Mouse (Mus musculus): Measurements from ENCODE around the gene Tsc22d3. TPM values are rescaled to one million over a fixed set of nuclear protein-coding genes. Genes with fewer than 3 reads are reported as not detected.
"Not testable (repeated sequence)": the region's sequence is repeated elsewhere in the genome, so short reads cannot be mapped to it uniquely, and the experiment has no call there.

Tsc22d3 gene
- polyA plus RNA-seq, 1 experiment, result 85.7 TPM

DNA sequence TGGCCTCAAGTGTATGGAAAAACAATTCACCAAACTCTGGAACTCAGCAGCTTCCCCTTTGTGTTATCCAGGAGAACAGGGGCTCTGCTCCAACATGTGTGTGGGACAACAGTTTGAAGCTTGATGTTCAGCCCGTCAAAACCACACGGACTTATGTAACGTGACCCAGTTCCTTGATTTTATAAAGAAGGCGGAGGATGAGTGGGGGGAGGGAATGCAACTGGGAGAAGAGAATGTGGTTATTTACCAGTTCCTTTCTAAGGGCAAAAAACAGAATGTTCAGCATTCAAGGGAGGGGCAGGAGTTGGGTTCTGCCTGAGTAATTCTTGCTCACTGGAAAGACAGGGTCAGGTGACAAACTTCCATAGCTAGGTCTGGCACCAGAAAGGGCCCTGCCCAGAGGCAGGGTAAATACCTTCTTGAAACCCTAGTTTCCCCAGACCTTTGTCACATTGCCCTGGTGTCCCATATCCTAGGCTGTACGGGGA, 71.3 kb downstream of the Tsc22d3 start:
- no peak for DNase-seq (ENCODE audit: low read depth)

- DNase-seq (ENCODE audit: low read depth), result no peak
Measured at GRCm38 (mm10) chrX:140527231-140527630, 73.2 kb downstream of the Tsc22d3 start.

GRCm38 (mm10) chrX:140526253-140526618, 74.2 kb downstream of the Tsc22d3 start:
- DNase-seq (ENCODE audit: low read depth), result no peak

DNA sequence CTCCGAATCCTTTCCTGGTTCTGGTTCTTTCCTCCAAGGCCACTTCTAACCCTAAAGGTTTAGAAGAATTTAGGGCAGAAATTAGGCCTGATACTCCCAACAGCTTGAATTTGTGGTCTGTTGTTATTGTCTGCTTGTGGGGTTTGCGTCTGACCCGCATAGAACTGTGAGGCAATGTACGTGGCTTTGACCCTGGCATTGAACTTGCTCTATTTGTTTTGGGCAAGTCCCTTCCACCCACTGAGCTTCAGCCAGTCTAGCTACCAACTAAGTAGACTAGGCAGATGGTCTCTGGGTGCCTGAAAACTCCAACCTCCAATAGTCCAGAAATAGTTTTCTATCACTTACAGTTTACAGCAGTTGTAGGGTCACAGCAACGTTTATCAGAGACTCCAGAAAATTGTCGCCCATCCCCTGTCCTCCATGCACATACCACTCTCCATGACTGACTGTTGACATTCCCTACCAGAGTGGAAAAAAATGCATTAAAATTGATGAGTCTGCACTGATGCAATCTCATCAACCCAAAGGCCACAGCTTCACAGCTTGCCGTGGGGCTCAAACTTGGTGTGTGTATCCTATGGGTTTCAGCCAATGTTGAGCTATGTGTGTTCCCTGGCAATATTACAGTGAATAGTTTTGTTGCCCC, 74.7 kb downstream of the Tsc22d3 start:
- no peak for DNase-seq (ENCODE audit: low read depth)

DNA sequence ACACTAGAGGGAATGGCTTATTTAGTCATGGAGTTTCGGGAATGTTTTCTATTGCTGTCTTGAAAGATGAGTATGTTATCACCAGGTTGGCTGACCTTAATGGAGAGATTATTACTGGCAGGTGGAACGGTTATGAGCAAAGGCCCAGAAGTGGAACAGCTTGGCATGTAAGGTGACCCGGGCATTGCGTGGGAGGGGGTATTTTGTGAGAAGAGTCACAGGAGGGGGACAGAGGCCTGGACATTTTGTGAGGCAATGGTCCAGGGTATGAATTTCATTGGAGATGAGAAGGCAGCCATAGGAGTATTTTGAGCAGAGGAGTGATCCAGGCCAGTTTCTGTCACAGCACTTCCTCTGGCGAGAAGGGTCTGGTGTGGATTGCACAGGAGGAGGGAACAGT, 76.2 kb downstream of the Tsc22d3 start:
- no peak for DNase-seq (ENCODE audit: low read depth)

DNA sequence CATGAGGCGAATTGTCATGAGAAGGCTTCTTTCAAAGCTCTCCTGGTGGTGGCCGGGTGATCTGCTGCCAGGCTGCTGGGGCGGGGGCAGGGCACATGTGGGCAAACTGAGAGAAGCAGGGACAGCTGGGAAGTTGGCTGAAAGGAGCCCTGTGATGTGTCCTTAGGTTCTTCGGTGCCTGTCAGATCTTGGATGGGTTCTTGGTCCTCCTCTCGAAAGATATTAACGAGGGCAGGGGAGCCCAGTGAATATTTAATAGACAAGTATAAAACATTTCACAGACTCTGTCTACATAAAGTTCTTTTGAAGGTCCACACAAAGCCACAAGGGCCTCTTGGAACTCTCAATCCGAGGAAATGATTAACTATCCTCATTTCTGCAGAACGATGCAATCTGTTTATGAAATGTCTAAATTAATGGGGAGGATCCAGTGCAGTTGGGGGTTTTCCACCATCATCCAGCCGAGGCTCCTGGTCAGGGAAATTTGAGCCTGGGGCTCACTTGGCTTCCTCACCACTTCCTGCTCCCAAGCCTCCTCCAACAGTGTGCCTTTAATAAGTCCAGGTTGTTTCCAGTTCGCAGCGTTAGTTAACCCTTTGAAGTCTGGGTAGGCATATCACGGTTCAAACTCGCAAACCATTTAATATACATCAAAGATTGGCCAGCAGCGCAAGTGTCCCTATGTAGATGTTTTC, 78.2 kb downstream of the Tsc22d3 start:
- no peak for DNase-seq (ENCODE audit: low read depth)

DNA sequence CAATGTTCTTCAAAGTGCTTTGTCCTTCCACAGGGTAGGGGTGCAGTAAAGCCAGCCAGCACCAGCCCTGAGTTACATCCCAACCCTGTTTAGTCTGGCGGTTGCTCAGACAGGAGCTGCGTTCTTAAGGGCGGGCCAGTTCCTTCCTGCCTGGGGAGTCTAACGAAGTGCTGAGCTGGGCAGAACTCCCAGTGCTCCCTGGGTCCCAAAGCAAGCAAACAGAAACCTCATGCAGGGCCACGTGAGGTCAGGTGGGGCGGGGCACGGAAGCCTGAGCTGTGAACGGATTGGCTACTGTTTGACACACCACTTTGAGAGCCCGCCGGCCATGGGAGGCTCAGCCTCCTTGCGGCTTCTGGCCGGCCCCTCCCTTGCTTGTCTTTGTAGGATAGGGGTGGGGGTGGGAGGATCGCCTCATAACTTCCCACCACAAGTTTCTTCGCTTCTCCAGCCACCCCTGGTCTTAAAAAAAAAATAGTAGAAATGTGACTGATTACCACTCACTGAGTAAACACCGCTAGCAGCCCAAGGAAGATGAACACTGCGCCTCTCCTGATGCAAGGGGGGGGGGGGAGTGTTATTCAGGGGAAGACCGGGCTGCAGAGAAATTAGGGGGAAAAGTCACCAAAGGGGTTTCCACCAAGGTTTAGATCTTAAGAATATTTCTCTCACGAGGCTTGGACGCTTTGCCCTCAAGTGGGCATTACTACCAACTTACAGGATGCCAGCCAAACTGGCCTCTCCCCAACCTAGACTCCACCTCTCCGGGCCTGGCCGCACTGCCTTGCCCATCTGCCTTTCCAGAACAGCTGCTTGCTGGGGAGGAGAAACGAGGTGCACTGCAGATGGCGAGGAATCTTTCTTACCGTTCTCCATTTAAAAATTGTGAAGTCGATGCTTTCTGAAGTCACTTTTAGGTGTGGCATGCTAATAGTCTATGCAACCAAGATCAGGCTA, 80.0 kb downstream of the Tsc22d3 start:
- no peak for DNase-seq (ENCODE audit: low read depth)

- DNase-seq (ENCODE audit: low read depth), result no peak
Measured at GRCm38 (mm10) chrX:140518351-140518750, 82.1 kb downstream of the Tsc22d3 start.

DNA sequence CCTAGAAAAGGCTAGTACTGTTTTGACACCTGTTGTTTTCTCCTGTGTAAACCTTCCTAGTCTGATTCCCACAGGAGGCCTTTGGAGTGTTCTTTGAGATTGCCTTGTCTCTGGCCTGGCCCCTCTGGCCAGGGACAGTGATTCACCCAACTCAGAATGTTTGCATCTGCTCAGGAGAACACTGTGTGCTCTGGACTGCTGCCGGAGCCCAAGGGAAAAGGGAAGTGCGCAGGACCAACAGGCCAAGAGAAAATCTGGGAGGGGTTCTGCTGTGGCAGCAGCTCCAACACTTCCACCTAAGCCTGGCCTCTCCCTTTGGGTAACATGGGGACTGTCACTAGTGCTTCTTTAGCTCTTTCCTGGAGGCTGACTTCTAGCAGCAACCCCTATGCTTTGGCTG, 87.1 kb downstream of the Tsc22d3 start:
- DNase-seq (ENCODE audit: low read depth), result no peak

- no peak for DNase-seq (ENCODE audit: low read depth)
Measured at GRCm38 (mm10) chrX:140511687-140512651, 88.5 kb downstream of the Tsc22d3 start.

GRCm38 (mm10) chrX:140510696-140511429, 89.6 kb downstream of the Tsc22d3 start:
- no peak for DNase-seq (ENCODE audit: low read depth)

DNA sequence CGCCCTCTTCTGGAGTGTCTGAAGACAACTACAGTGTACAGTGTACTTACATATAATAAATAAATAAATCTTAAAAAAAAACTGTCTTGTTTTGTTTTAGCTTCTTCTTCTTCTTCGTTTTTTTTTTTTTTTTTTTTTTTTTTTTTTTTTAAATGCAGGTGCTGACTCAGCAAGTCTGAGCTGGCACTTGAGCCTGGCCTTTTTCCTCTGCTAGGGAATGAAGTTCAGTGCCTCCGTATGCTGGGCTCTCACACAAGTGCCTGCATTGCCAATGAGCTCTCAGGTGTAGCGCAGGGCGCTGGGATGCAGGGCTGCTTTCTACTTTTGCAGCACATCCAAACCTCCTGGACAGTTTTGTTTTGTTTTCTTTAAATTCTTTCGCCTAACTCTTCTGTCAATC, 90.6 kb downstream of the Tsc22d3 start:
- no peak for DNase-seq (ENCODE audit: low read depth)

DNA sequence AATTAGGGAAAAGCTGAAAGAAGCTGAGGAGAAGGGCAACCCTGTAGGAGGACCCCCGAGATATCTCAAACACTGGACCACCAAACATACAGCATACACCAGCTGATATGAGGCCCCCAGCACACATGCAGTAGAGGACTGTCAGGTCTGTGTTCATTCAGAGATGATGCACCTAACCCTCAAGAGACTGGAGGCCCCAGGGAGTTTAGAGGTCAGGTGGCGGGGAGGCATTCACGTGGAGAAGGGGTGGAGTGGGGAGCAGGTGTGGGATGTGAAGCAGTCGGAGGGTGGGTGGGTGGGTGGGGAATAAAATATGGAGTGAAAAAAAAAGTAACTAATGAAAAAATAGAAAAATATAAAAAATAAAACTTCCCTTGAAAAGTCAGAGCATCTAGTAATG, 91.7 kb downstream of the Tsc22d3 start:
- DNase-seq (ENCODE audit: low read depth), result not testable (repeated sequence)

- DNase-seq (ENCODE audit: low read depth), result no peak
Measured at GRCm38 (mm10) chrX:140507377-140507776, 93.1 kb downstream of the Tsc22d3 start.

GRCm38 (mm10) chrX:140506436-140507180, 93.9 kb downstream of the Tsc22d3 start:
- no peak for DNase-seq (ENCODE audit: low read depth)

- no peak for DNase-seq (ENCODE audit: low read depth)
Measured at GRCm38 (mm10) chrX:140505497-140506238, 94.8 kb downstream of the Tsc22d3 start.

DNA sequence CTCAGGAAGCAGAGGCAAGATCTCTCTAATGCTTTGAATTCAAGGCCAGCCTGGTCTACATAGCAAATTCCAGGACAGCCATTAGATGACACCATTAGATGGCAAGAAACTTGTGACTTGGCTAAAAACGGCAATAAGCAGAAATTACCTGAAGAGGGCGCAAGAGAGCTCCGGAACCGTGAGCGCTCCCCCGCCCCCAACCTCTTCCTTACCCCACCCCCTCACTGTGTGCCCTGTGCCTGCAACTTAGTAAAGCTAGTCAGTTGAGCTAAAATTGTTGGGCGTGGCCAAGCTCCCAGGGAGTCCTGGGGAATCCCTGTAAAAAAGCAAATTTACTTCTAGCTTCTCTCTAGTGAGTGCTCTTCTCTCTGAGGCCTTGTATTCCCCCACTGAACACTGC, 96.6 kb downstream of the Tsc22d3 start:
- no peak for DNase-seq (ENCODE audit: low read depth)

DNA sequence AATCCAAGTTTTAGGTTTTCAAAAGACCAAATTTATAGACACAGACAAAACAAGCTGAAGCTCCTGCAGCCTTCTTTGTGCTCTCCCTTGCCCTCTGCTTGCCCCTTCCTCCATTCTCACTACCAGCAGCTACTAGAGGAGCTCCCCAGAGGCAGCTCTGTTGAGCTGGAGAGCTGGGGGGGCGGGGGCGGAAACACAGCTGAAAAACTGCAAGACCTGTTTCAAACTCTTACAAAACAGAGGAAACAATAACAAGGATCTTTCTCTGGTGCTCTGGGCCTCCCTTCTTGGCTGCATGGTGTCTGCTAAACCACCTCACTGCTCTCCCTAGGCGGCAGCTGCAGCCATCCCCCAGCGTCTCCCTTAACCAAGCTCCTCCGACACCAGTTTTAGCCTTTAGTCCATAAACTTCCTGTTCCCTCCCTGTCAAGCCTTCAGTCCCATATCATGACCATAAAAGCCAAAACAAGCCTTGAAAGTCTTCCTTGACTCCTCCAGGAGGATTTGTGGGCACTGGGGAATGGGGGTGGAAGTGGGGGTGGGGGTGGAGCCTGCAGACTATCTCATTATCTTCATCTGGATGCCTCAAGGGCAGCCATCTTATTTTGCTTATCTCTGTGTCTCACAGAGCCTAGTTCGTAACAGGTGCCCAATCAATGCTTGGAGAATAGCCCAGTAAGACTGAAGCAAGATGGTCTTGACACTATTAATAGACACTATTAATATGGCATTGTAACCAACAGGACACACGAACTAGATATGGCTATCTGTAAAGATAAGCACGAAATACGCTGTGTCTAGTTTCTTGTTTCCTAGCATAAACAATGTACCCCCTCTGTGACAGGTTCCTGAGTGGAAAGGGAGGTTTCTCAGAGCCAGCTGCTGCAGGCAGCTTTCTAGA, 98.8 kb downstream of the Tsc22d3 start:
- DNase-seq (ENCODE audit: low read depth), result no peak

Data from gonadal fat pad, adult 2 months (tissue).